Mouse (Mus musculus) brain, adult 2 months (tissue): ENCODE measurements around the gene Mtr.

Experiments used
- DNase-seq: peaks from one replicate; pipeline ENCODE4 v3.0.0; 2011; ENCODE audit warnings: low read depth, low spot score

The Mtr gene

GRCm38 (mm10) chr13:12257391-12258380 is at the start of gene Mtr:
Gene Mtr, minus strand, starts transcription at chr13:12258113.
- DNase-seq = peak; percentile 98

GRCm38 (mm10) chr13:12307286-12307685 is 49.4 kb upstream of the Mtr start:
- no peak for DNase-seq

GRCm38 (mm10) chr13:12305540-12305939 is 47.6 kb upstream of the Mtr start:
- DNase-seq = no peak

- DNase-seq = no peak
These were observed 47.1 kb upstream of the Mtr start for GRCm38 (mm10) chr13:12304991-12305390.

DNA sequence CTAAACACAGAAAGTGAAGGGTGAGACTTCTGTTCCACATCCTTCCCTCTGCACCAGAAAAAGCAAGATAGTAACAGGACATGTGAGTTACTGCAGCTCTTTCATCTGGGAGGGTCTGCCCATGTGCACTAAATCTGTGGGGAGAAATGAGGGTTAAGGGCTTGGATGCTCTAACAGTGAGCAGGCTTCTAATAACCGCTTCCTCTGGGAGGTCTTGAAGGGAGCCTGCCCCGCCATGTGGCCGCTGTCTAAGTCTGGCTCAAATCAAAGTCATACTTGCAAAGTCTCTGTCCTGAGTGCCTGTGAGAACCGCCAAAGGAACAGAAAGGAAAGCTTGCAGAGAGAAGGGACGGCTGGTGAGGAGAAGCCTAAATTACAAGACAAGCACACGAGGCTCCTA is 39.9 kb upstream of the Mtr start:
- DNase-seq = no peak

- peak; percentile 87 for DNase-seq
These were observed 38.8 kb upstream of the Mtr start for GRCm38 (mm10) chr13:12296701-12297100.

DNA sequence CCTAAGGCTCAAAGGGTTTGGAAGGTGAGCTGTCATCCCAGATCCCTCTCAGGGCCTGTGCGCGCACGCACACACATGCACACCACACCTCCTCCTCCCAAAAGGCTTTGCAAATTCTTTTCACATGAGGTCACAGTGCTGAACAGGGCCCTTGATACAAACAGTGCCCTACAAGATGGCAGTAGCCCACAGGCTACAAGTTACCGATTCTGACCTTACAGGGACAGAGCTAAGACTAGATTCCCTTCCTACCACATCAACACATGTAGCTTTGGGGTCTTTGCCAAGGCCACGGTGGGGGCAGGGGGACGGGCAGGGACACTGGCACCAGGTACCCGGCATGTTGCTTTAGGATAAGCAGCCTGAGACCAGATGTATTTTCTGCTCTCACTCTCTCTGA is 35.9 kb upstream of the Mtr start:
- no peak for DNase-seq

DNA sequence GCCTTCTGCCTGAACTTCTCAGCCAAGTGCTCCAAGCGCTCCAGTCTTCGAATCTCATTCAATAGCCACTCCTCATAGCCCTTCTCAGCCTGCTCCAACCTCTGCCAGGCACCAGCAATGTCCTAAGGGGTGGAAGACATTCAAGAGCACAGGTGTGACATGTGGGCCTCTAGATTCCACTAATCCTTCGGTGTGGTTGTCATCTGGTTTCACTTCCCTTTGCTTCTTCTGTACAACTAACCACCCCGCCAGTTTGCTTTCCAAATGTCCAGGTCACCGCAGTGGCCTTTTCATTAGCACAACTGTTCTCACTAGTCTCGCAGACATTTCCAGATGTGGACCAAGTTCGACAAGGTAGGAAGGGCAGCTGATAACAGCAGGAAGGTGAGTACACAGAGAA is 32.8 kb upstream of the Mtr start:
- DNase-seq = no peak

DNA sequence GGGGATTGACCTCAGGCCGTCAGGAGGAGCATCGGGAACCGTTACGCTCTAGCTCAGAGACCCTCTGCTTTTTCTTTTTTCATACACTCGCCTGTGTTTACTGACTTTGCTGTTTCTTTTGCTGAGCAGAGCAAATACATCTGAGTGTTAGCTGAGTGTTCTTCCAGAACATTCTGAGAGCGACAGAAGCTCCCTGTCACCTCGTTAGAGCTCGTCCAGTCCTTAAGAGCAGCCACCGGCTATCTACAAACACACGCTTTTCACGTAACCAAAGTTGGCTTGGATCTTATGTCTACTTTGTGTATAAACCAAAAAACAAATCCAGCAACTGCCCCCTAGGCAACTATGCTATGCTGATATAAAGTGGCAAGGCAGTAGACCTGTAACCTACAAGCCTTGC is 26.6 kb upstream of the Mtr start:
- DNase-seq = no peak

GRCm38 (mm10) chr13:12283826-12284225 is 25.9 kb upstream of the Mtr start:
- DNase-seq = no peak

- DNase-seq = no peak
These were observed 16.8 kb upstream of the Mtr start for GRCm38 (mm10) chr13:12274721-12275120.

GRCm38 (mm10) chr13:12274220-12274619 is 16.3 kb upstream of the Mtr start:
- no peak for DNase-seq

DNA sequence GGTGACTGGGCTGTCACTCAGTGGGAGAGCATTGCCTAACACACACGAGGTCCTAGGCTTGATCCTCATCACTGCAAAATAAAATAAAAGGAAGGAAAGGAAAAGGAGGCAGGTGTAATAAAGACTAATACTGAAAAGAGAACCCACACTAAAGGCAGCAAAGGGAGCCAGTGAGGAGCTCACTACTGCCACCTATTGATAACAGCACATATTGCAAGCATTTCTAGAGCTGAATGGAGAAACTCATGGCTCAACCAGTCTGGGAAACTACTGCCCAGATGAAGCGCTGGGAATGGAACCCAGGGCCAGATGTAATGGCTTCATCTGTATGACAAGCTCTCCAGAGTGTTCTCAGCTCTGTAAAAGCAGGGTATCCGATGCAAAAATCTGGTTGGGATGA is 15.0 kb upstream of the Mtr start:
- DNase-seq = peak; percentile 60

DNA sequence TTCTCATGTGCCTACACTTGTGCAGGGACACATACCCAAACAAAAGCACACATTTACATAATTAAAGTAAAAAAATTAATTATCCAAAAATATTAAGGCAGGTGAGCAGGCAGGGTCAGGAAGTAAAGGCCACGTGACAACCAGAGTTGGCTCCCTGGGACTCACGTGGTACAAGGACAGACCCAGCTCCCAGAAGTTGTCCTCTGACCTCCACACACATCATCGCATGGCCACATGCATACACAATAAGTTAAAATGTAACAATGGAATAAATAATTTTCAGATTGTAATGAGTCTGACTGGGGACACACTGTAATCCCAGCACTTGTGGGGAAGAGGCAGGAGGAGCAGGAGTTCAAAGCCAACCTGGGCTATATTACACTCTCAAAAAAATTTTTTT is 10.1 kb upstream of the Mtr start:
- DNase-seq = no peak

DNA sequence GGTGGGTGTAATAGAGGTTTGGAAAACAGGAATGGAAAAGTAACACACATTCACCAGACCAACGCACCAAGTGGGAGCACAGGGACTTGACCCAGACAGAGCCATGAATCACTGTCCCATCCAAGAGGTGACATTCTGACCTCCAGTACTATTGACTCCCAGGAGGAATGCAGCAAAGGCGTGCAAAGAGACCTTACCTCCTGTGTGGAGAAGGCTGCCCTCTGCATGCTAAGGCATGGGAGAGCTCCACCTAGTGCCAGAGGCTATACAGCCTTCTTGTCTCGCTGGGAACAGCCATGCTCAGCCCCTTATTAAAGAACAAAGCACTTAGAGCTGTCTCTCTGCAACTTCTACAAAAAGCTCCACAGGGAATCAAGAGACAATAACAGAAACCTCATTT is 9.2 kb upstream of the Mtr start:
- no peak for DNase-seq

DNA sequence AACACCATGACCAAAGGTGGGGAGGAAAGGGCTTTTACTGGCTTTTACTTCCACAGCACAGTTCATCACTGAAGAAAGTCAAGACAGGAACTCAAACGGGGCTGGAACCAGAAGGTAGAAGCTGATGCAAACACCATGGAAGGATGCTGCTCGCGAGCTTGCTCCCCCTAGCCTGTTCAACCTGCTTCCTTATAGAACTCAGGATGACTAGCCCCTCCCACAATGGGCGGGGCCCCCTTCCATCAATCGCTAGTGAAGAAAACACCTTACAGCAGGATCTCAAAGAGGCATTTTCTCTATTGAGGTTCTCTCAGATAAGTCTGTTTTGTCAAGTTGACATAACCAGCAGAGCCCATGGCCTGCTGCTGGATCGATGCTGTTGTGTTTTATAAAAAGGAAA is 6.1 kb upstream of the Mtr start:
- no peak for DNase-seq

DNA sequence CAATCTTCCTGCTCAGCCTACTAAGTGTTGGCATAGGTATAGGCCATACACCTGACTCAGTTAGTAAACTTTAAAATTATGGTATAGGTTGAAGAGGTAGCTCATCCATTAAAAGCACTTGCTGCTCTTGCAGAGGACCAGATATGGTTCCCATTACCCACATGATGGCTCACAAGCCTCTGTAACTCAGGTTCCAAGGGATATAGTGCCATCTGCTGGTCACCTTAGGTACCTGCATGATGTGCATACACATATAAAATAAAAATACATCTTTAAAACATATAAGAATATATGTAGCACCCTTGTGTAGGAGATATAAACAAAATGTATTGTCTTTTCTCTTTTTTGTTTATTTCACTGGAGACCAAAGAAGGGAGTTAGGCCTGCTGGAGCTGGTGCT is 3.6 kb upstream of the Mtr start:
- no peak for DNase-seq

DNA sequence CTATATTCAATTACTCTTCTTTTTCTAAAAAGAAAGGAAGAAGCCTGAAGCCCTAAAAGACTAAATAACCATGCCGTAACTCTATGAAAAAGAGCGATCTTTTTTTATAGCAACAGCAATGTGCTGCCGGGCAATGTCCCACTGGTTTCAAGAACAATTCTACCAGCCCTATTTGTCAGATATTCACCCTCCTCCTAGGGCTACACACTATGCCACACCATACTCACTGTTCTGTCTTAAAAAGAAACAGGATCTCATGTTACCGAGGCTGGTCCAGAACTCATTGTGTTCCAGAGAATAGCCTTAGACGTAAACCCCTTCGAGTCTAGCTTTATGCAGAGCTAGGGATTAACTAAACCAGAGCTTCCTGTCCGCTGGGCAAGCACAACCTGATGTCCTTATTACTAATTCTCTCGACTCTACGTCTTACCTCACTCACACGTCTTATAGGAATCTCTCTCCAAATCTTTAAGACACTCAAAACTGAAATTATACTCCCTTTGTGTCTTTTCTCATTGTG is 982 bp downstream of the Mtr start:
- DNase-seq = no peak

DNA sequence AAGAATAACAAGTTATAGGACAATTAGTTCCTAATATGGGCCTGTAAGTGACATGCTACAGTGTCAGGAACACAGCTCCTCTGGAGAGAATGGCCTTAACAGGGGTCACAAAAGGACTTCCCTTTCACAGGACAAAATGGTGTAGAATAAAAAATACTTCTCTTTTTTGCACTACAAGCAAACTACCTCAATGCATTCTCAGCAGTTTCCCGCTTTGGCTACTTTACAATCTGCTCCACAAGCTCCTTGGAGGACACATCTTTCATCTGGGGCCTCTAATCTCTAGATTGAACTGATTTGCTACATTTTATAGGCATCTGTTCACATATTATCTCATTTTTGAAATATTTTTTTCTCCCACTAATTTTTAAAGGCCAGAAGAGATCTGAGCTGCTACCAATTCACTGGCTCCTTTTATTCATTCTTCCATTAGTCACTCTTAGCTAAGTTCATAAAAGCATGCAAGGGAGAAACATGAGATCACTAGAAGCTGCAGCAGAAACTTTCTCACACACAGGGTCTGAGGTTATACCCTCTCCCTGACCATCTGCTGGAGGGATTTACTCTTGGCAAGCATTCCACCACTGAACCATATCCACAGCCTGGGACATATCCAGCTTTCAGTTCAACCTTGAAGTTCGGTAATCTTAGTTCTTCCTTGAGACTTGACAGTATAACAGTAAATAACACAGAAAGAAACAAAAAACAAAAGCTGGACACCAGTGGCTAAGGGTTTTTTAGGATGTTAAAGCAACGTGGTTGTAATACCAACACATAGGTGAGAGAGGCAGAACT is 1.8 kb downstream of the Mtr start:
- no peak for DNase-seq

DNA sequence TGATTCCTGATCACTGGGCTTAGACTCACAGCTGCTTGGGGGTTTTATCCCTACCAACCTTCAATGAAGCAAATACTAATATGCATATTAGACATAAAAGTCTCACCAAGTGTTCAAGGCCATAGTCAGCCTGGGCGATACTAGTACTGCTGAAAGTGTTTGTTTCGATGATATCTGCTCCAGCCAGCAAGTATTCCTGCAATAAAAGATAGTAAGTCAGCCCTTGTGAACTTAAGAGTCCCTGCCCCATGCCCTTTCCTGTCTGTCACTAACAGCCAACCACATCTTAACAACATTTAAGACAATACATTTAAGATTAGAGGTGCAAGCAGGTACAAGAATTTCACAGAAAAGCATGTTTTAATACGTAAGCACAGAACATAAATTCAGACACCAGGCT is 7.4 kb downstream of the Mtr start:
- no peak for DNase-seq

- DNase-seq = no peak
These were observed 8.6 kb downstream of the Mtr start for GRCm38 (mm10) chr13:12249195-12249898.

DNA sequence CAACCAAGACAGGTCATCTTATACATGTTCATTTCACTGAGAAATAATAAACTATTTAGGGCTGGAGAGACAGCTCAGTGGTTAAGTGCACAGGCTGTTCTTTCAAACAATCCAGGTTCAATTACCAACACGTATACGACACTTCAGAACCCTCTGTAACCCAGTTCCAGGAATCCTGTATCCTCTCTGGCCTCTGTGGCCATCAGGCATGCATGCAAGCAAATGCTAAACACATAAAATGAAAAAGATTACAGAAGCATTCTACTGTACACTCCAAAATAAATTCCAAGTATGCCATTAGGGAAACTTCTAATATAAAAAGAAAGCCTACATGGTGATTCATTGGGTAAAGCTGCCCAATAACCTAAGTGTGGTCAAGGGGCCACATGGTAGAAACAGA is 12.0 kb downstream of the Mtr start:
- no peak for DNase-seq
